Mouse (Mus musculus): ENCODE measurements at regions not wholly inside any gene's neighbourhood (a gene's known extent, or its start where the extent isn't known, plus 50 kb on each side); places are given as distances from the start of the nearest gene placed in this dataset.

DNA sequence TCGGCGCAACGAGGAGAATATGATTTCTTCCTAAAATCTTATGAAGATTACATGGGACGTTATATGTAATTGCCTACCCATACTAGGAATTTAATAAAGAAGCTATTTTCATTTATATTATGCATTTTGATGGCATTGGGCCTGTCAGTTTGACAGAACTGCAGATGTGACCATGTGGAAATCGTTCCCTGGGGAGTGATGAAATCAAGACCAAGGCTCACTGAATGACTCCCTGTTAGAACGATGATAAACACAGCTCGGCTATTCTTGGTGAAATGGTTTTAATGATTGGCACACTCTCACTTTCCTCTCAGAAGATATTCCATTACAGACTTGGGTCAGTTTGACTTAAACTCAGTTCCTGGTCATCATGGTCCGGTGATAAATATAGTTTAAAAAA is 246.4 kb downstream of the Btg1 start:
- TF ChIP-seq CTCF (conservative IDR thresholded peaks at IDR 0.05; ENCODE audit: insufficient read depth, insufficient read length, low read depth, low read length) = no peak
- no peak for TF ChIP-seq POLR2A (IDR thresholded peaks at IDR 0.05; ENCODE audit: low read depth, low read length)

All from kidney, adult 2 months (tissue).